30 mouse cellular contexts compared by ENCODE assay signal in genomic region chr17:85681741-85682140, GRCm38 (mm10). TPM values are rescaled to one million over a fixed set of nuclear protein-coding genes. Genes with fewer than 3 reads are reported as not detected.
DNase-seq lines count a peak whose midpoint lies in the region; ATAC-seq and TF ChIP-seq lines count a peak whose summit lies in the region.
"Had no signal": no experiment of that assay in that cellular context is flagged by ENCODE, and none has a peak within 500 bp of the region (broad histone marks: within the 10 kb centered on the region; RNA-seq: fewer than 3 reads in every experiment).

No protein-coding gene starts in this region.

- H3K27ac ChIP-seq in kidney, embryonic 14.5 days (ENCODE audit: low read depth, low read length): no peak overlapping the region
- no peak overlapping the region for H3K27ac ChIP-seq in kidney, adult 2 months (ENCODE audit: insufficient read depth, low read depth, low read length)
- peak overlapping the region; percentile 71 for H3K27ac ChIP-seq in embryonic facial prominence, embryonic 12.5 days
- no peak overlapping the region for H3K27ac ChIP-seq in limb, embryonic 12.5 days
- no peak overlapping the region for H3K27ac ChIP-seq in intestine, embryonic 15.5 days
- H3K27ac ChIP-seq: hindbrain, embryonic 14.5 days; left cerebral cortex, adult 2 months; liver, embryonic 13.5 days; neural tube, embryonic 12.5 days had no signal

- ATAC-seq in kidney, embryonic 14.5 days (ENCODE audit: low FRiP score, low TSS enrichment): no peak
- no peak for ATAC-seq in embryonic facial prominence, embryonic 12.5 days (ENCODE audit: insufficient number of reproducible peaks, insufficient read depth, low FRiP score, low TSS enrichment)
- ATAC-seq in limb, embryonic 12.5 days (ENCODE audit: insufficient number of reproducible peaks, insufficient read depth, low FRiP score, low TSS enrichment, low read depth): no peak
- ATAC-seq in intestine, embryonic 15.5 days: no peak
- ATAC-seq: forebrain, embryonic 14.5 days had no signal

- peaks cover 14% of the 10 kb centered on the region for H3K4me1 ChIP-seq in kidney, embryonic 14.5 days (ENCODE audit: control insufficient read depth, insufficient read depth, low read length)
- no peaks in the 10 kb centered on the region for H3K4me1 ChIP-seq in kidney, adult 2 months (ENCODE audit: control insufficient read depth, insufficient read depth, low read length)
- peaks cover 40% of the 10 kb centered on the region for H3K4me1 ChIP-seq in embryonic facial prominence, embryonic 12.5 days
- H3K4me1 ChIP-seq in limb, embryonic 12.5 days (replicated peaks): peaks cover 38% of the 10 kb centered on the region
- peaks cover 5% of the 10 kb centered on the region; the same call in 1 of the 2 replicates for H3K4me1 ChIP-seq in intestine, embryonic 15.5 days (replicated peaks)
- H3K4me1 ChIP-seq: liver, embryonic 13.5 days had no signal

- peaks cover 63% of the 10 kb centered on the region for H3K27me3 ChIP-seq in kidney, embryonic 14.5 days (ENCODE audit: control insufficient read depth, insufficient read depth, low read length)
- H3K27me3 ChIP-seq in kidney, adult 2 months (replicated peaks; ENCODE audit: control insufficient read depth, insufficient read depth, low read length): peaks cover 3% of the 10 kb centered on the region; the same call in 1 of the 2 replicates
- H3K27me3 ChIP-seq in embryonic facial prominence, embryonic 12.5 days: peaks cover 50% of the 10 kb centered on the region
- H3K27me3 ChIP-seq in limb, embryonic 12.5 days: peaks cover 97% of the 10 kb centered on the region
- H3K27me3 ChIP-seq in intestine, embryonic 15.5 days (replicated peaks): peaks cover 79% of the 10 kb centered on the region

- H3K9ac ChIP-seq in kidney, embryonic 14.5 days (ENCODE audit: low read depth, low read length): no peak overlapping the region
- peak overlapping the region; percentile 96 for H3K9ac ChIP-seq in embryonic facial prominence, embryonic 12.5 days
- H3K9ac ChIP-seq in limb, embryonic 12.5 days (replicated peaks): no peak overlapping the region
- H3K9ac ChIP-seq in intestine, embryonic 15.5 days: no peak overlapping the region
- H3K9ac ChIP-seq: hindbrain, embryonic 14.5 days; liver, embryonic 13.5 days; lung, embryonic 14.5 days; neural tube, embryonic 12.5 days had no signal

- H3K36me3 ChIP-seq in kidney, embryonic 14.5 days (ENCODE audit: control insufficient read depth, insufficient read depth, low read length): no peaks in the 10 kb centered on the region; the same call in 1 of the 2 replicates
- H3K36me3 ChIP-seq in kidney, adult 2 months (ENCODE audit: control insufficient read depth, insufficient read depth, low read length): no peaks in the 10 kb centered on the region
- peaks cover 14% of the 10 kb centered on the region; the same call in 1 of the 2 replicates for H3K36me3 ChIP-seq in embryonic facial prominence, embryonic 12.5 days
- no peaks in the 10 kb centered on the region for H3K36me3 ChIP-seq in limb, embryonic 12.5 days
- H3K36me3 ChIP-seq in intestine, embryonic 15.5 days: no peaks in the 10 kb centered on the region
- H3K36me3 ChIP-seq: liver, embryonic 13.5 days; neural tube, embryonic 12.5 days had no signal

- H3K4me3 ChIP-seq in kidney, embryonic 14.5 days (ENCODE audit: low read length): no peak overlapping the region
- H3K4me3 ChIP-seq in kidney, adult 2 months (ENCODE audit: insufficient read depth, low read depth, low read length): no peak overlapping the region
- peak overlapping the region; percentile 59; the same call in 1 of the 2 replicates for H3K4me3 ChIP-seq in embryonic facial prominence, embryonic 12.5 days
- H3K4me3 ChIP-seq in limb, embryonic 12.5 days (replicated peaks): no peak overlapping the region
- H3K4me3 ChIP-seq in intestine, embryonic 15.5 days (replicated peaks): no peak overlapping the region
- H3K4me3 ChIP-seq: erythroblast, embryonic 14.5 days; left cerebral cortex, adult 2 months; liver, embryonic 13.5 days; neural tube, embryonic 12.5 days had no signal

- TF ChIP-seq POLR2A in kidney, adult 2 months (IDR thresholded peaks at IDR 0.05; ENCODE audit: low read depth, low read length): no peak

- H3K9me3 ChIP-seq in kidney, embryonic 14.5 days (ENCODE audit: control insufficient read depth, low read length): no peaks in the 10 kb centered on the region
- H3K9me3 ChIP-seq in embryonic facial prominence, embryonic 12.5 days: no peaks in the 10 kb centered on the region
- H3K9me3 ChIP-seq in limb, embryonic 12.5 days: no peaks in the 10 kb centered on the region
- no peaks in the 10 kb centered on the region for H3K9me3 ChIP-seq in intestine, embryonic 15.5 days
- H3K9me3 ChIP-seq: liver, embryonic 13.5 days; neural tube, embryonic 12.5 days had no signal

- peak overlapping the region; percentile 41; the same call in 1 of the 2 replicates for H3K4me2 ChIP-seq in kidney, embryonic 14.5 days (replicated peaks; ENCODE audit: low read depth, low read length)
- H3K4me2 ChIP-seq in embryonic facial prominence, embryonic 12.5 days (replicated peaks): peak overlapping the region; percentile 59
- H3K4me2 ChIP-seq in limb, embryonic 12.5 days: 0 out of 2 replicates have a peak overlapping the region, but pooled peaks have one; percentile 2
- no peak overlapping the region for H3K4me2 ChIP-seq in intestine, embryonic 15.5 days (replicated peaks)
- H3K4me2 ChIP-seq: heart, embryonic 11.5 days; hindbrain, embryonic 14.5 days; liver, embryonic 13.5 days; lung, embryonic 14.5 days; neural tube, embryonic 12.5 days had no signal

- DNase-seq in kidney, adult 2 months: no peak
- DNase-seq in embryo, embryonic 11 days: peak; percentile 29
- no peak for DNase-seq in layer of hippocampus, postnatal 14 days (ENCODE audit: low spot score in 2 of 2)
- DNase-seq: adrenal gland, postnatal 36 days; B cell, adult 2 months; cerebellum, adult 18-20 months; cerebellum, postnatal 36 days; heart, postnatal 10 days; kidney, adult 11 months; kidney, postnatal 25 days; left cerebral cortex, postnatal 4 days; liver, embryonic 13.5 days; lung, embryonic 14.5 days; lung, postnatal 36 days; thymus, adult 18-20 months; thymus, postnatal 4 days had no signal

- no peak for TF ChIP-seq CTCF in kidney, adult 2 months (conservative IDR thresholded peaks at IDR 0.05; ENCODE audit: insufficient read depth, insufficient read length, low read depth, low read length)

- WGBS in kidney, embryonic 14.5 days: 12% methylated on average over 6 of the region's 6 CpGs
- 44% methylated on average over 6 of the region's 6 CpGs for WGBS in kidney, adult 2 months
- 10% methylated on average over 6 of the region's 6 CpGs for WGBS in embryonic facial prominence, embryonic 12.5 days
- 6% methylated on average over 6 of the region's 6 CpGs for WGBS in limb, embryonic 12.5 days
- 10% methylated on average over 6 of the region's 6 CpGs for WGBS in intestine, embryonic 15.5 days

RNA-seq across cellular contexts. Expression of gene Six2, which starts 6.3 kb away (rescaled TPM):
- polyA plus RNA-seq in kidney, embryonic 14.5 days (2014; fragmentation: Nextera tagmentation; extraction: Ambion mirVana): 21.2 and 24.5 TPM in 2 replicates
- polyA plus RNA-seq in kidney, adult 2 months (2012; rRNA removed): 0.11 TPM in 1 of 2 replicates, not detected in the other
- polyA plus RNA-seq in embryonic facial prominence, embryonic 12.5 days (2016; fragmentation: Nextera tagmentation; extraction: Ambion mirVana): 33.2 and 38.0 TPM in 2 replicates
- 11.0 and 12.3 TPM in 2 replicates for polyA plus RNA-seq in limb, embryonic 12.5 days (2016; fragmentation: Nextera tagmentation; extraction: Ambion mirVana)
- polyA plus RNA-seq in intestine, embryonic 15.5 days (2015; fragmentation: Nextera tagmentation; extraction: Ambion mirVana): 0.35 and 0.43 TPM in 2 replicates
- total RNA-seq in layer of hippocampus, postnatal 14 days (2021): under 1 TPM; 0.23 to 0.29 TPM
- total RNA-seq: adrenal gland, postnatal 36 days; megakaryocyte-erythroid progenitor cell, adult 5-6 weeks; monocyte, adult 5-6 weeks had no signal
- polyA plus RNA-seq: erythroblast, embryonic 14.5 days; gonadal fat pad, adult 2 months; liver, embryonic 13.5 days; lung, embryonic 14.5 days; small intestine, adult 2 months had no signal
